Mouse (Mus musculus) embryonic fibroblast, embryonic 13.5 days (primary cell): ENCODE data around the gene Crb3.

Experiments
- CTCF ChIP-seq: IDR thresholded peaks from 2 replicates; pipeline ENCODE4 v1.5.1; 2011; ENCODE audit warnings: mild to moderate bottlenecking, control low read depth, low read length, moderate library complexity, borderline replicate concordance; ENCODE audit not compliant: insufficient read depth
- POLR2A ChIP-seq: IDR thresholded peaks from 2 replicates; pipeline ENCODE4 v1.6.1; 2011; ENCODE audit warnings: low read depth, mild to moderate bottlenecking, control low read depth, low read length, moderate library complexity

DNA sequence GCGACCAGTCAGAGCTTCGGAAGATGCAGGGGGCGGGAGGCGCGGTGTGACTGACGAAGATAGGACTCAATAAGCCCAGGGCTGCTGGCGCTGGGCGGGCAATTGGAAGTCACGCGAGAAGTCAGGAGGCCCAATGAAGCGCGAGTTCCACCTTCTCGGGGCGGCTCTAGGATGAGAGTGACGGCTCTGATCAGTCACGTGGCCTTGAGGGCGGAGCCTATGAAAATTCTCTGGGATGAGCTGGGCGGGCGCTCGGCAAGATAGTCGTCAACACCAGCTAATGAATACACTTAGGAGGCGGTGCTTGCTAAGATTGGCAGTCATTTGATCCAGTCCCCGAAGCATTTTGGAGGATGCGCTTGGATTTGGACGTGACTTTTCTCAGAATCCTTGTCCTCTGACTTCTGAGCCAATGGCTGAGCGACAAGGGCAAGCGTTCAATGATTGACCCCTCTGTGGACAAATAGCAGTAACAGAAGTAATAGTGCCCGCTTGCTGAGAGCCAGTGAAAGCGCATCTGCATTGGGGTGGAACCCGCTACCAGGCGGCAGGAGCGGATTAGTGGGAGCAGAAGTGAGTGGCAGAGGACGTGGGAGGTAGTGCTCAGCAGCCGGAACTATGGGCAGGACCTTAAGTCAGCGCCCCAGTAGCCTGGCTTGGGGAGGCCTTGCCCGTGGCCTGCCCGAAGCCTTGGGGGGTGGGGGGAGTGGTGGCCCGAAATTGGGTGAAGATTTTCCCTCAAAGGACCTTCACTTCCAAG, 27.1 kb upstream of the Crb3 start:
- TF ChIP-seq CTCF, result no peak
- TF ChIP-seq POLR2A, result peak; percentile 91
